Mouse (Mus musculus) frontal cortex, postnatal 10 days (tissue): ENCODE measurements around the gene Maats1.
A peak's percentile ranks its signal among the peaks of the same experiment; 100 is the strongest.

ENCODE experiments used
- DNase-seq, 2 experiments: peaks; one replicate each; pipeline ENCODE4 v3.0.0; 2022; ENCODE audit warnings: low spot score in 2 of 2, mixed read lengths in 1 of 2

Gene Maats1

DNA sequence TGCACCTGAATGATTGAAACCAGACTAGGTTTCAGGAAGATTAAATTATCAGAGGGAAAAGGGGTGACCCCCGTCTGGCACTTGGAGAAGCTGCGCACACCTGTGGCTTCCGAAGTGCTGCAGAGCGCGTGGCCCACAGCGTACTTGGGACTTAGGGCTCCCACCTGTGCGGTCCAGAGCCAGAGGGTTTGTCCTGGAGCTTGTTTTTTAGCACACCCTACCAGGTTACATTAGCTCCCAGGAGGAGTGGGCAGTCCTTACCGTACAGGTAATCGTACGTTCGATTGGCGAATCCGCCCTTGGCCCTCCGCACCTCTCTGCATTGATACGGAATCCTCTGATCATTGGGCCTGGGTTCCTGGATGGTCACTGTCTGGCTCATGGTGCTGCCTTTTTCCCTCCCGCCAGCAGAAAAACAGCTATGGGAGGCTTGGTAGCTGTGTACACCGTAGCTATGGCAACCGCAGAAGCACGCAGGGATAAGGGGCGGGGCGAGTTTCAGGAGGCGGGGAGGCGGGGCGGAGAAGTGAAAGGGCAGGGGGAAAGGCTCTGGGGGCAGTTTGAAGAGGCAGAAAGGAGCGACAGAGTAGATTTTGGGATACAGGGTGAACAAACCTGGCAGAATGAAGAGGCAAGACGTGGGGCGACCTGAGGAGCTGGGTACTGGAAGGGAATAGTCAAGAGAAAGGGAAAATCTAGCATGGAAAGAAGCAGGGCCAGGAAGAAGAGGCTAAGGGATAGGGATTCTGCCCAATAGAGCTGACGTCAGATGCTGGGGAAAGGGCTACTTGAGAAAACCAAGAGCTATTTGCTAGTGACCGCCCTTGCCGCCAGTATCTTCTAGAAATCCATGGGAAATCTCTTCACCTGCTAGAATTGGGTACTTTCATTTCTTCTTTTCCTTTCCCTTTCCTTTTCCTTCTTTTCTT, at the start of gene Maats1:
TSS of gene Maats1 (minus strand) at position 748 of the 929 bp plus-strand sequence.
- peak; percentile 44 to 68 for DNase-seq

- DNase-seq = no peak
Observed at GRCm38 (mm10) chr16:38390322-38390721, 48.4 kb upstream of the Maats1 start.

- DNase-seq = no peak
Observed at GRCm38 (mm10) chr16:38389284-38389893, 47.4 kb upstream of the Maats1 start.

GRCm38 (mm10) chr16:38388757-38389156, 46.8 kb upstream of the Maats1 start:
- DNase-seq = no peak

DNA sequence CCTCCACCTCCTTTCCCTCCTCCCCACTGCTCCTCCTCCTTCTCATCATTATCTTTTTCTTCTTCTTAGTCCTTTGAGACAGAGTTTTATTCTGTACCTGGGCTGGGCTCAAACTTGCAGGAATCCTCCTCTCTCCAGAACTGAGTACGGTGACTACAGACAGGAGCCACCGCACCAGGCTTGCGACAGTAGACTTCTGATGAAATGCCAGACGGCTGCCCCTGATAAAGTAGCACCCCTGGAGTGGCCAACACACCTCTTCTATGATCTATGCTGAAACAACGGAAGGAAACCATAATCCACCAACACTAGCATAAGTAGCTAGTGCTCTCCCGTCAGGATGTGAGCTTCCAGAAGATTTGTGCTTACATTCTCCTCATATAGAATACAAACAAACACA, 45.4 kb upstream of the Maats1 start:
- DNase-seq = no peak

DNA sequence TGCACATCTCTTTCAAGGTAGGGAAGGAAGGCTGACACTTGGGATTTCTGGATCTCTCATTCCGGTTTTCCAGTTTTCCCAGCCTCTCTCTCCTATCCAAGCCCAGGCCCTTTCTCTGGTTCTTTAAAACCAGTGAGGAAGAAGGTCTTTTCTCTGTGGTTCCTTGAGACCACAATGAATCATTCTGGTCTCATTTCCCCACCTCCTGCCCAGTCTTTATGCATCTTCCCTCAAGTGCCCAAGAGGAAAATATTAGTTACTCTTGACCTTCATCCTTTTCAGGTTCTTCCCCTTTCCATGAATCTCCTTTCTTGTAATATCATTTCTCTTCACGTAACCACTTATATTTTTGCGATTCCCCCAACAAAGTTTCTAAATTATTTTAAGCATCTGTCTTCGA, 43.8 kb upstream of the Maats1 start:
- DNase-seq = no peak

DNA sequence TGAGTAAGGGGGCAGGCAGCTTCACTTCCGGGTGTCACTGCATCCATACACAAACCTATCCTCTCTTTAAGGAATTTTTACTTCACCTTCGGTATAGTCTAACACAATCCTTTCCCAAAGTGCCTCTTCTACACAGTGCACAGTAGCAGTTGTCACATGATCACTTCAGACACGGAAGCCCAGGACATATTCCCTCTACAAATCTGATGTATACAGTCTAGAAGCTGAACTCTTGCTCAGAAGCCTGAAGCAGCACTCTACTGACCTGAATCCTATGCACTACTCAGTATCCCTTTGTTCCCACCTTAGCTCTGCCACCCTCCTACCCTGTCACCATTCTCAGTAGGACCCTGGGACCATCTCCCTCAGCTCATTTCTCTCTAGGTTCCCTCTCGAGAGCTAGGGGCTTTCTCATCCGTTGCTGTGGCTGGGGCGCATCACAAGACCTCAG, 43.3 kb upstream of the Maats1 start:
- no peak for DNase-seq

- no peak for DNase-seq
Observed at GRCm38 (mm10) chr16:38383683-38384082, 41.7 kb upstream of the Maats1 start.

- DNase-seq = no peak
Observed at GRCm38 (mm10) chr16:38379926-38380325, 38.0 kb upstream of the Maats1 start.

DNA sequence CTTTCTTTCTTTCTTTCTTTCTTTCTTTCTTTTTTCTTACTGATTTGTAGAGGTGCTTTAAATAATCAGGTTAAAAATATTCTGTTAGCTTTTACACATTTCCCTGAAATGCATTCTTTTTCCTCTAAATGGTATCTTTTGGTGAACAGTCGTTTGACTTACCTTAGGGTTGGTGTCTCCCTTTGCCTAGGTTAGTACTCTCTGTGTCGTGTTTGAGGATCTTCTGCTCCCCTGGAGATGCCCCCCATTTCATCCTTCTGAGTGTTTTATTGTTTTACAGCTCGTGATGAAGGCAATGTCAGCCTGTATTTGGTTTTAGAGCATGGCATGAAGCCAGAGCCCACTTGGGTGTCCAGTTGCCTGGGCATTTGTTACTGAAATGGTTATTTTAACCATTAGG, 37.5 kb upstream of the Maats1 start:
- DNase-seq = no peak

- no peak for DNase-seq
Observed at GRCm38 (mm10) chr16:38379088-38379487, 37.1 kb upstream of the Maats1 start.

DNA sequence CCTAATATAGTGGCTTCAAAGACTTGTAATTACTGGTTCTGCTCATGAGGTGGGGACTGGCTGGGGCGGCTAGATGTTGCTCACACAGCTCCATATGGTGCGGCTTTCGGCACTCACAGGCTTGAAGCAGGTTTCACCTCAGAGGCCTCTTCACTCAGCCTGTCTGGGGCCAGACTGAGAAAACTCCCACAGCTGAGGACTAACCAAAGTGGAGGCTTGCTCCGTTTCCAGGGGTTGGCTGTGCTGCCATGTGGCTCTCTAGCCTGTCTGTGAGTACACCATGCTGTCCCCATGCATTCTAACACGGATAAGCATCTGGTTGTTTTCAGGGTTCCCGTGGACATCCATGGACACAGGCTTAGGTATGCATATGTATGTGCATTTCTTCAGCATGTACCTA, 36.6 kb upstream of the Maats1 start:
- DNase-seq = no peak

DNA sequence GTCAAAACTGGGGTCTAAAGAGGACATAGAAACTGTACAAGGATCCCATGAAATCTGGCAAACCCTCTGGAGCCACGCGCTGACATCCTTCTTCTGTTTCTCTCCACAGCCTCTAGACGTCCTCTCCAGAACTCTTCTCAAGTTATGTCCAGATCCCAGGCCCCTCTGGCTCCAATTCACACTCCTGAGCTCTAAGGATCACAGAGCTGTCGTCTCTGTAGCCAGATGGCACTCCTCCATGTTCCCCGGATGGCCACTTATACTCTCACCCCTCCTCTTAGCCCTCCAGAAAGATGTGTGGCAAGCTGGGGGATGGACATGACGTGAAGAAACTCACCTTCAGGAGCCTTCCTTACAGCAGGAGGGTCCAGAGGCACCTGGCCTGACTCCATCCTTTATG, 35.6 kb upstream of the Maats1 start:
- no peak for DNase-seq

- DNase-seq = no peak
Observed at GRCm38 (mm10) chr16:38376841-38377249, 34.9 kb upstream of the Maats1 start.

DNA sequence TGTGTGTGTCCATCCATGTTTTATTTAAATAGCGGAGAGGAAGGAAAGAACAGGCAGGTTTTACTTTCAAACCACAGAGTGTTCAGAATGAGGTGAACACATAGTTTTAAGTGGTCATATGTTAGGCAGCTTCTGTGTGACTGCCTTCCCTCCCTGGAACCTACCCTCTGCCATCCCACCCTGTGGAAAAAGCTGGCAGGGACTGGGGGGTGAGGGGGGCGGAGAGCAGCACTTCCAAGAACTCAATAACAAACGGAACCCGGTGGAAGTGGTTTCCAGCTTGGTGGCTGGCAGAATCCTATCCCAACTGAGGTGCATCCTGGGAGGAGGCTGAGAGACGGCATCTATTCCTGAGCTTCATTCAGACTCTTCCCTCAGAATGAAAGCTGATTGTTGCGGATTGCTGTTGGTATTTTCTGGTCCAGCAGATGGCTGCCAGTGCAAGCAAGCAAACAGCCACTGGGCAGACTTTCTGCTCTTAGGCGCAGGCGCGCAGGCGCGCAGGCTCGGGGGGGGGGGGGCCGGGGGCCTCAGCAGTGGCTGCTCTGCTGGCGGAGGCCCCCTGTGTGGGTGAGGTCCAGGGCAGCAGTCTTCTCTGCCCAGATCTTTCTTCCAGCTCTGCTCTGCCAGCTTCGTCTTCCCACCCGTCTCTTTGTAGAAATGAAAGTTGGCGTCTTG, 34.4 kb upstream of the Maats1 start:
- DNase-seq = peak; percentile 28 to 48

GRCm38 (mm10) chr16:38375182-38375581, 33.2 kb upstream of the Maats1 start:
- DNase-seq = no peak

GRCm38 (mm10) chr16:38374379-38375140, 32.6 kb upstream of the Maats1 start:
- no peak for DNase-seq

DNA sequence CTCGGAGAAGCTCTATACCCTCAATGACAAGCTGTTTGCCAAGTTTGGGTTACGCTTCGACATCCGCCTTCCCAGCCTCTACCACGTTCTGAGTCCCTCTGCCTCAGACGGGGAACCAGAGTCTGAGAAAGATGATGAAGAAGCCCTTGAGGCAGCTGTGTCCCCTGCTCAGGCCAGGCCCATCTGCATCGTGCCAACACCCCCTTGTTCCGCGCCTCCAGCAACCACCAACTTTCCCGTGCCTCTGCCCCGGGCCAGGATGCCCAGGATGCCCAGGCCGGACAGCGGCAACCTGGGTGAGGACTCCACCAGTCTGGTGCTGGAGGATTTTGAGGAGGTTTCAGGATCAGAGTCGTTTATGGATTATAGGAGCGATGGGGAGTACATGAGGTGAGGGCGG, 32.0 kb upstream of the Maats1 start:
- no peak for DNase-seq

DNA sequence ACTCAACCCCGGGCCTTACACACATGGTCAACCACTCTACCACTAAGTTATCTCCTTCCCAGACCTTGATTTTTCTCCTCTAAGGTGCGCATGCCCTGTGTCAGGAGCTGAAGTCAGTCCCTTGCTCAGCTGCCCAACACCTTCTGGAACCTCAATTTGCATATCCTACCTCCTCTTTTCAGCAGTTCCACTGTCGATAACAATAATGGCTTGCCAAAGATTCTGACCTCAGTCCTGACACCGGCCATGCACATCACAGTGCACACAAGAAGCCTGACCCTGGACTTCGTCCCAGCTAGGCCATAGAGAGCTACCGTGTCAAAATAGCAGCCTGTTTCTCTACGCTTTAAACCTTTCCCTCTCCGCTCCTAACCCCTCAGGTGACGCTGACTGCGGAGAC, 31.5 kb upstream of the Maats1 start:
- DNase-seq = no peak

DNA sequence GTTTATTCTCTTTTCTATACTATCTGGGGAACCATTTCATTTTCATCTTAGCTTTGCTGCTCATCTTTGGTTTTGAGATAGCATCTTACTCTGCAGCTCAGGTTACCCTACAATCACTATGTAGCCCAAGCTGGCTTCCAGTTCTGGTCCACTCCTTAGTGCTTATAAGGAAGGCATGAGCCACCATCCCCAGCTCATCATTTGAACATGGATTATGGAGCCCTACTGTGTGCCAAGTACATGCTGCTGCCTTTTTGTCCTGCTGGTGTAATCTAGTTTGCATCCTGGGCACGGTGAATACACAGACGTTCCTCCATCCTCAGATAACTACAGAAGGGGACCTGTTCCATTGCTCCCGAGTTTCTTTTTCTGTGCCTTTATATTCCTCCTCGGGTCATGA, 30.9 kb upstream of the Maats1 start:
- DNase-seq = no peak

DNA sequence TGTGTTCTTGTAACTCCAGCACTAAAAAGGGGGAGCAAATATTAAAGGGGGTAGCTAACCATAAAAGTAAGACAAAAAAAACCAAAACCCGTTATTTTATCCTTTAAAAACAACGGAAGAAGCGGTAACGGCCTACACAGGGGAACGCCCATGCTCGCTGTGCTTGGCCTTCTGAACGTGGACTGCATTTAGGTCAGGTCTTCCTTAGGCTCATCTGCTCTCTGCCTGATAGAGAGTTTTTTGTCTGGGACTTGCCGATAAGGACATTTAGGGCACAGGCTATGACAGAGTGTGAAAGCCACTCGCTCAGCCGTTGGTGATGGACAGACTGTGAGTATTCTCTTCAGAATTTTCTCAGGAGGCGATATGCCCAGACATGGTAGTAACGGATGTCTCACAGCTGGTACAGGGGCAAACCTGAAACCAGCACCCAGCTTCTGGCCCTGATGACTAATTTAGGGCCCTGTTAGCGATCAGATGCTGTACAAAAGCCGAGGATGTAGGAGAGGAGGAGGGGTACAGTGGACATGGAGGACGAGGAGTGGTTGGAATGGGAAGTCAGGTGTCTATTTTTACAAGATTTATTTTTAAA, 29.9 kb upstream of the Maats1 start:
- DNase-seq = no peak
